Mouse (Mus musculus) lung, postnatal 4 days (tissue): ENCODE results near the gene Mapkapk2.

Source experiments
- DNase-seq, 2 experiments: peaks; one replicate each; pipeline ENCODE4 v3.0.0; 2021

Mapkapk2 gene

GRCm38 (mm10) chr1:131080686-131081085, 16.9 kb downstream of the Mapkapk2 start:
- no peak for DNase-seq

GRCm38 (mm10) chr1:131079762-131080161, 17.9 kb downstream of the Mapkapk2 start:
- no peak for DNase-seq

GRCm38 (mm10) chr1:131078761-131079330, 18.8 kb downstream of the Mapkapk2 start:
- peak in 1 of 2 experiments; percentile 73 for DNase-seq

- DNase-seq: no peak
These were observed 22.4 kb downstream of the Mapkapk2 start for GRCm38 (mm10) chr1:131075098-131075791.

GRCm38 (mm10) chr1:131074524-131074938, 23.1 kb downstream of the Mapkapk2 start:
- no peak for DNase-seq

- DNase-seq: no peak
These were observed 25.1 kb downstream of the Mapkapk2 start for GRCm38 (mm10) chr1:131072376-131072990.

- no peak for DNase-seq
These were observed 28.6 kb downstream of the Mapkapk2 start for GRCm38 (mm10) chr1:131069010-131069409.

GRCm38 (mm10) chr1:131068011-131068727, 29.5 kb downstream of the Mapkapk2 start:
- no peak for DNase-seq

- no peak for DNase-seq
These were observed 33.4 kb downstream of the Mapkapk2 start for GRCm38 (mm10) chr1:131064202-131064601.

GRCm38 (mm10) chr1:131062821-131063220, 34.8 kb downstream of the Mapkapk2 start:
- DNase-seq: no peak

- no peak for DNase-seq
These were observed 35.8 kb downstream of the Mapkapk2 start for GRCm38 (mm10) chr1:131061740-131062254.

GRCm38 (mm10) chr1:131060290-131061253, 37.1 kb downstream of the Mapkapk2 start:
- DNase-seq: peak in 1 of 2 experiments; percentile 57

GRCm38 (mm10) chr1:131059841-131060240, 37.8 kb downstream of the Mapkapk2 start:
- no peak for DNase-seq

- DNase-seq: no peak
These were observed 38.2 kb downstream of the Mapkapk2 start for GRCm38 (mm10) chr1:131059411-131059810.

- no peak for DNase-seq
These were observed 39.2 kb downstream of the Mapkapk2 start for GRCm38 (mm10) chr1:131058431-131058830.

- DNase-seq: no peak
These were observed 43.4 kb downstream of the Mapkapk2 start for GRCm38 (mm10) chr1:131054251-131054650.

GRCm38 (mm10) chr1:131053656-131054055, 44.0 kb downstream of the Mapkapk2 start:
- no peak for DNase-seq

- peak; percentile 70 to 76 for DNase-seq
These were observed 44.4 kb downstream of the Mapkapk2 start for GRCm38 (mm10) chr1:131053239-131053638.

GRCm38 (mm10) chr1:131051073-131051472, 46.6 kb downstream of the Mapkapk2 start:
- DNase-seq: no peak

- no peak for DNase-seq
These were observed 47.0 kb downstream of the Mapkapk2 start for GRCm38 (mm10) chr1:131050617-131051016.

GRCm38 (mm10) chr1:131050011-131050410, 47.6 kb downstream of the Mapkapk2 start:
- DNase-seq: no peak

GRCm38 (mm10) chr1:131049361-131049806, 48.2 kb downstream of the Mapkapk2 start:
- no peak for DNase-seq
